Mouse (Mus musculus): ENCODE data around the gene Rasal2. TPM values are rescaled to one million over a fixed set of nuclear protein-coding genes. Genes with fewer than 3 reads are reported as not detected.
A peak's percentile ranks its signal among the peaks of the same experiment; 100 is the strongest.

Rasal2 gene
- polyA plus RNA-seq, 1 experiment from 2014 or later: 23.8 TPM

DNA sequence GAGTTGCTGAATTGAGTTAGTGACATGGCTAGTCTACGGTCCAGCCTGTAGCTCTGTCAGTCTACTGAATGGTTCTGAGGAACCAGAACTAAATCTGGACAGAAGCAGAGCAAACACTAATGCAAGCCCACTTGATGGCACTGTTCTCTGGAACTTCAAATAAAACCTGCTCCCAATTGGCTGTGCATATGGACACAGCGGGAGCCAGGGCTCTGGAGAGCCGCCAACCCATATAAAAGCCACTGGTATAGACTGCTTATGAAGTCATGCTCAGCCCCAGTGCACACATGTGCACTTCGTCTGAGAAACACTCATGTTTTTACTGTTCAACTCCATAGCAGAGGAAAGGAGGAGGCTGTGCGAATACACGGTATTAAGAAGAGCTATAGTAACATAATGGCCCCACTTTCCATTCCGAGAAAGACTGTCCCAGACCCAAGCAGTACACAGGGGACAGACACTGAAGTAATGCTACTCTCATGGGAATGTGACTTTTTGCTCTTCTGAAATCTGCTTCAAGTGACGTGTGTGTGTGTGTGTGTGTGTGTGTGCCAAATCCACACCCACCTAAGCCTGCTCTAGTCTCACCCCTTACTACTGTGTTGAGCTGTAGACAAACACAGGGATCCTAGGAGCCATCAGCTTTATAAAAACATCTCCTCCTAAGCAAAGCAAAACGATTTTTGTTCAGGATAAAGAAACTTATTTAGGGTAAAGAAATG lies 275.1 kb downstream of the Rasal2 start:
- no peaks in the 10 kb centered on the region for H3K9me3 ChIP-seq (ENCODE audit: control insufficient read depth, low read length)
- H3K27ac ChIP-seq (ENCODE audit: low read depth, low read length): no peak overlapping the region
- no peaks in the 10 kb centered on the region for H3K36me3 ChIP-seq (ENCODE audit: control insufficient read depth, insufficient read depth, low read length)
- H3K27me3 ChIP-seq (ENCODE audit: control insufficient read depth, insufficient read depth, low read length): no peaks in the 10 kb centered on the region
- no peak overlapping the region for H3K4me2 ChIP-seq
- ATAC-seq (ENCODE audit: low FRiP score) (no peak), DNase-seq (ENCODE audit: low spot score, missing footprints) (peak; percentile 79)
- H3K4me1 ChIP-seq (ENCODE audit: control insufficient read depth, insufficient read depth, low read length): no peaks in the 10 kb centered on the region
- no peak overlapping the region for H3K9ac ChIP-seq (ENCODE audit: low read length)
- H3K4me3 ChIP-seq (ENCODE audit: low read depth, low read length): no peak overlapping the region
- WGBS: 88% methylated on average over 9 of the region's 9 CpGs

DNA sequence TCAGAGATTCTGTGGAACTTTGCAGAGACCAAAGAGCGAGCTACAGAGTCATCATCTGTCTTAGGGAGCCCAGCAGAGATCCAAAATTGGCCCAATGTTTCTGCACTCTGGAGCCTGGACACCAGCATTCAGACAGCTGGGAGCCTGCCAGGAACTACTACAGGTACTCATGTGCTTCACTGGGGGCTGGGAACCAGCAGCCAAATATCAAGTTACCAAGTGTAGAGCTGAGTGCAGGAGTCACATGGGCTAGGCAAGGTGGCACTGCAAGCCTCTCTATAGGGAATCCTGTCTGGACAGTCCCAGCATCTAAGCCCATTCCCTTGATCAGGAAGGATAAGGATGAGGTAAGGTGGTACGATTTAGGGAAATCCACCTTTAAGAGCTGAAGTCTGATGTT lies 284.2 kb downstream of the Rasal2 start:
- Histone ChIP-seq H3K9me3 (ENCODE audit: control insufficient read depth, low read length) (no peaks in the 10 kb centered on the region), H3K36me3 (ENCODE audit: control insufficient read depth, insufficient read depth, low read length) (no peaks in the 10 kb centered on the region; the same call in 1 of the 2 replicates), H3K4me1 (ENCODE audit: control insufficient read depth, insufficient read depth, low read length) (no peaks in the 10 kb centered on the region), H3K4me2 (no peak overlapping the region), H3K9ac (ENCODE audit: low read length) (no peak overlapping the region), H3K27me3 (ENCODE audit: control insufficient read depth, insufficient read depth, low read length) (no peaks in the 10 kb centered on the region), H3K4me3 (ENCODE audit: low read depth, low read length) (no peak overlapping the region), H3K27ac (ENCODE audit: low read depth, low read length) (no peak overlapping the region)
- WGBS: 90% methylated on average over 2 of the region's 2 CpGs
- no peak for ATAC-seq (ENCODE audit: low FRiP score)
- peak; percentile 17 for DNase-seq (ENCODE audit: low spot score, missing footprints)

DNA sequence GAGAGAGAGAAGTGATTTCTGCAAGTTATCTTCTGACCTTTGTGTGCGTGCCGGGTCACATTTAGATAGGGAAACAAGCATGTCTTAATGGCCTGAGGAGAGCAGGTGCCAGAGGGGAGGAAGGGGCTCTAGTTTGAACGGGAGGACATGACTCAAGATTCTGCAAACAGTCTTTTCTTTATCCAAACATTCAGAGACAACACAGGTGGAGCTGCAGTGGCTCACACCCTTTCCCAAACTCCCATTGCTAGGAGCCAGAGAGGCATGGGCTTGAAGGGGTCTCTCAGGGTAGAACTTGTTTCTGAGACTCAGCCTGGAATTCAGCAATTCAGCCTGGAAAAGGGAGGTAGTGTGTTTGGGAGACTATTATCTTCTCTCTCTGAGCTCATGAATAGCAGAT lies 288.6 kb downstream of the Rasal2 start:
- WGBS: 85% methylated on average over 3 of the region's 3 CpGs
- Histone ChIP-seq H3K4me2 (no peak overlapping the region), H3K36me3 (ENCODE audit: control insufficient read depth, insufficient read depth, low read length) (no peaks in the 10 kb centered on the region), H3K9ac (ENCODE audit: low read length) (no peak overlapping the region), H3K4me1 (ENCODE audit: control insufficient read depth, insufficient read depth, low read length) (no peaks in the 10 kb centered on the region), H3K9me3 (ENCODE audit: control insufficient read depth, low read length) (no peaks in the 10 kb centered on the region), H3K4me3 (ENCODE audit: low read depth, low read length) (no peak overlapping the region), H3K27me3 (ENCODE audit: control insufficient read depth, insufficient read depth, low read length) (no peaks in the 10 kb centered on the region), H3K27ac (ENCODE audit: low read depth, low read length) (no peak overlapping the region)
- DNase-seq (ENCODE audit: low spot score, missing footprints): peak; percentile 57
- no peak for ATAC-seq (ENCODE audit: low FRiP score)

DNA sequence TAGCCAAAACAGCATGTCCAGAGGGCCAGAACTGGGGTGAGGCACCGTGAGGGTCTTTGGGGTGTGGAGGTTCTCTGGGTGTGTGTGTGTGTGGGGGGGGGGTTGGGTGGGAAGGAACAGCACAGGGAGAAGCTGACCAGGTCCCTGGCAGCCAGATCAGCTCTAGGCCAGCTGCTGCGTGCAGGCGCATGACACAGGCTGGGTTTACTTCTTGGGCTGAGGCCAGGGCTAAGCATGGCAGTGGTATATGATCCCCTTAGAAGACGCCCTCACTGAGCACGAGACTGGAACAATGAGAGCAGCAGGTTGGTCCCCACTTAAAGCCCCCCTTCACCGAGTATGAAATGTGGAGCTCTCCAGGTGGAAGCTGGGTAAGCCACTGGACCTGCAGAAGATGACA lies 293.2 kb downstream of the Rasal2 start:
- Histone ChIP-seq H3K4me2 (no peak overlapping the region), H3K36me3 (ENCODE audit: control insufficient read depth, insufficient read depth, low read length) (no peaks in the 10 kb centered on the region), H3K9me3 (ENCODE audit: control insufficient read depth, low read length) (no peaks in the 10 kb centered on the region), H3K9ac (ENCODE audit: low read length) (no peak overlapping the region), H3K27ac (ENCODE audit: low read depth, low read length) (no peak overlapping the region), H3K27me3 (ENCODE audit: control insufficient read depth, insufficient read depth, low read length) (no peaks in the 10 kb centered on the region), H3K4me3 (ENCODE audit: low read depth, low read length) (no peak overlapping the region), H3K4me1 (ENCODE audit: control insufficient read depth, insufficient read depth, low read length) (no peaks in the 10 kb centered on the region)
- no peak for ATAC-seq (ENCODE audit: low FRiP score)
- no peak for DNase-seq (ENCODE audit: low spot score, missing footprints)
- WGBS: 90% methylated on average over 6 of the region's 6 CpGs

DNA sequence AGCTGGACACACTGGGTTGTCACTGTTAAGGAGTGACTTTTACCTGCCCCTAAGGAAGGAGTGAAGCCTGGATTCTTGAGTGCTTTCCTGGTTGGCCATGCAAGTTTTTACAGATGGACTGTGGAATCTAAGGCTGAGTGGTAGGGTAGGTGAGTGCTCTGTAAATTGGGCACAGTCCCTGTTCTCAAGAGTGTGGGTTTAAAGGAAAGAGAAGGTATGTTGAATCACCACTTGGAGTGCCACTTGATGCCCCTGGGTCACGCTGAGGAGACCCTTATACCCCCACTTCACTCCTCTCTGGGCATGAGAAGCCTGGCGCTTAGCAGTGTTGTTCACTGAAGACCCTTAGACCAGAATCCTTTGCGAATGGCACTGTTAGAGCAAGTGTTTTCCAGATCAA lies 295.0 kb downstream of the Rasal2 start:
- Histone ChIP-seq H3K9me3 (ENCODE audit: control insufficient read depth, low read length) (no peaks in the 10 kb centered on the region), H3K4me1 (ENCODE audit: control insufficient read depth, insufficient read depth, low read length) (no peaks in the 10 kb centered on the region), H3K9ac (ENCODE audit: low read length) (no peak overlapping the region), H3K27me3 (ENCODE audit: control insufficient read depth, insufficient read depth, low read length) (no peaks in the 10 kb centered on the region), H3K4me3 (ENCODE audit: low read depth, low read length) (no peak overlapping the region), H3K27ac (ENCODE audit: low read depth, low read length) (no peak overlapping the region), H3K36me3 (ENCODE audit: control insufficient read depth, insufficient read depth, low read length) (no peaks in the 10 kb centered on the region), H3K4me2 (no peak overlapping the region)
- 94% methylated on average over 3 of the region's 3 CpGs for whole genome bisulfite sequencing
- ATAC-seq (ENCODE audit: low FRiP score) (no peak), DNase-seq (ENCODE audit: low spot score, missing footprints) (peak; percentile 61)

DNA sequence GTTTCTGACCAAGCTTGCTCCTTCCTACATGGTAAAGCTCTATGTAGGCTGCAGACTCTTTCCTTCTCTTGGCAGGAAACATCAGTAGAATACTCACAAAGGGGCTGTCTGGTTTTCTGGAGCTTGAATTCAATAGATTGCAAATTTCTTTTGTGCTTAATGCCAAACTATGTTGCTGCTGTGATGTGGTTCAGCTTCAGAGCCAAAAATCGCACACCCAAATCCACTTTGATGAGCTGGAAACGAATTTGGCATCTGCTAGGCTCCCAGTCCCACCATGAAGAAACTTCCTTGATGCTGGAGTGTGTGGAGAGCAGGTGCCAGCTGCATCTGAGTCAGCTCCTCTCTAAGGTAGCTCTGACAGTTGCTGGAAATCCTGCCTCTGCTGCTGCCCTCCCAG lies 297.9 kb downstream of the Rasal2 start:
- Histone ChIP-seq H3K36me3 (ENCODE audit: control insufficient read depth, insufficient read depth, low read length) (no peaks in the 10 kb centered on the region), H3K27me3 (ENCODE audit: control insufficient read depth, insufficient read depth, low read length) (no peaks in the 10 kb centered on the region), H3K9me3 (ENCODE audit: control insufficient read depth, low read length) (no peaks in the 10 kb centered on the region), H3K4me1 (ENCODE audit: control insufficient read depth, insufficient read depth, low read length) (no peaks in the 10 kb centered on the region), H3K9ac (ENCODE audit: low read length) (no peak overlapping the region), H3K4me3 (ENCODE audit: low read depth, low read length) (no peak overlapping the region), H3K27ac (ENCODE audit: low read depth, low read length) (no peak overlapping the region), H3K4me2 (no peak overlapping the region)
- WGBS: 82% methylated on average over 2 of the region's 2 CpGs
- no peak for DNase-seq (ENCODE audit: low spot score, missing footprints)
- no peak for ATAC-seq (ENCODE audit: low FRiP score)

DNA sequence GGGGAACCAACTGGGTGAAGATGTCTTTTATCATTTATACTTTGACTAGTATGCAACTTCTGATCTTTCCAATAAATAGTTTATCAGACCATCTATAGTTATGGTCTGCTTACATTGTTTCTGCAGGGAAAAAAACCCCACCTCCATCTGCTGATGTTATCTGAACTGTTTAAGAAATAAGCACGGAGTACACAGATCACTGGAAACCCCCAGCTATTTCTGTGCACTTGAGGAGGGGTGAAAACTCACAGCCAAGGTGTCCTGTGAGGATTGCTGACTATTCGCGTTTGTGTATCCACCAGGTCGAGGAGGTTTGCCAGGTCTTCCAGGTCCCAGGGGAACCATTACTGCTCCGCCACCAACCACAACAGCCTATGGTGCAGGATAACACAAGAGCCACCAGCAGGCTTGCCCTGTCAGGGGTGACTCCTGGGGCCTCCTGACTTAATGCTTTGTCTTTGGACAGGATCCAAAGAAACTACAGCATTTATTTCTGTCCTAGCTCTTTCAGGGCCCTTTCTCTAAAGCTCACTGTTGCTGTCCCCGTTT lies 302.0 kb downstream of the Rasal2 start:
- H3K9me3 ChIP-seq (ENCODE audit: control insufficient read depth, low read length): no peaks in the 10 kb centered on the region
- DNase-seq (ENCODE audit: low spot score, missing footprints) (no peak), ATAC-seq (ENCODE audit: low FRiP score) (no peak)
- no peak overlapping the region for H3K4me2 ChIP-seq
- no peaks in the 10 kb centered on the region for H3K27me3 ChIP-seq (ENCODE audit: control insufficient read depth, insufficient read depth, low read length)
- no peaks in the 10 kb centered on the region for H3K4me1 ChIP-seq (ENCODE audit: control insufficient read depth, insufficient read depth, low read length)
- no peak overlapping the region for H3K27ac ChIP-seq (ENCODE audit: low read depth, low read length)
- H3K4me3 ChIP-seq (ENCODE audit: low read depth, low read length): no peak overlapping the region
- H3K9ac ChIP-seq (ENCODE audit: low read length): no peak overlapping the region
- no peaks in the 10 kb centered on the region for H3K36me3 ChIP-seq (ENCODE audit: control insufficient read depth, insufficient read depth, low read length)
- WGBS: 90% methylated on average over 6 of the region's 6 CpGs

DNA sequence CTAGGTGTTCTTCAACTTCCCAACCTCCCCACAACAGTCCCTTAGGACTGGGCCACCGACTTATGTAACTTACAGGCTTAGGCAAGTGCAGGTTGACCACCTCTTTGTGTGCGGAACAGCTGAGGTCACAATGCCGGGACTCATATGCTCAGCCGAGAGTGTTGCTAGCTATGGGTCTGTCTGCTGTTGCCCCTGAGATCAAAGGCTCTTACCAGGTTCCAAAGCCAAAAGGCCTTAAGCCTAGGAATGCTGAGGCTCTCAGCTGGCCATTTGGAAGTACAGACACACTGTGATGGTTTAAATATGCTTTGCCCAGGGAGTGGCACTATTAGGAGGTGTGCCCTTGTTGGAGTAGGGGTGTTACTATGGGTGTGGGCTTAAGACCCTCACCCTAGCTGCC lies 303.8 kb downstream of the Rasal2 start, which contains the start of gene Tex35:
Gene Tex35 (minus strand): TSS at position 101 of the 400 bp plus-strand sequence.
- no peaks in the 10 kb centered on the region for H3K9me3 ChIP-seq (ENCODE audit: control insufficient read depth, low read length)
- 90% methylated on average over 4 of the region's 4 CpGs for WGBS
- no peak within 1 kb of the TSS for H3K27ac ChIP-seq (ENCODE audit: low read depth, low read length)
- H3K4me3 ChIP-seq (ENCODE audit: low read depth, low read length): no peak within 1 kb of the TSS
- H3K9ac ChIP-seq (ENCODE audit: low read length): no peak within 1 kb of the TSS
- ATAC-seq (ENCODE audit: low FRiP score): no peak
- DNase-seq (ENCODE audit: low spot score, missing footprints): peak; percentile 17
- no peaks in the 10 kb centered on the region for H3K27me3 ChIP-seq (ENCODE audit: control insufficient read depth, insufficient read depth, low read length)
- H3K4me1 ChIP-seq (ENCODE audit: control insufficient read depth, insufficient read depth, low read length): no peaks in the 10 kb centered on the region
- H3K4me2 ChIP-seq: no peak within 1 kb of the TSS
- H3K36me3 ChIP-seq (ENCODE audit: control insufficient read depth, insufficient read depth, low read length): no peaks in the 10 kb centered on the region

DNA sequence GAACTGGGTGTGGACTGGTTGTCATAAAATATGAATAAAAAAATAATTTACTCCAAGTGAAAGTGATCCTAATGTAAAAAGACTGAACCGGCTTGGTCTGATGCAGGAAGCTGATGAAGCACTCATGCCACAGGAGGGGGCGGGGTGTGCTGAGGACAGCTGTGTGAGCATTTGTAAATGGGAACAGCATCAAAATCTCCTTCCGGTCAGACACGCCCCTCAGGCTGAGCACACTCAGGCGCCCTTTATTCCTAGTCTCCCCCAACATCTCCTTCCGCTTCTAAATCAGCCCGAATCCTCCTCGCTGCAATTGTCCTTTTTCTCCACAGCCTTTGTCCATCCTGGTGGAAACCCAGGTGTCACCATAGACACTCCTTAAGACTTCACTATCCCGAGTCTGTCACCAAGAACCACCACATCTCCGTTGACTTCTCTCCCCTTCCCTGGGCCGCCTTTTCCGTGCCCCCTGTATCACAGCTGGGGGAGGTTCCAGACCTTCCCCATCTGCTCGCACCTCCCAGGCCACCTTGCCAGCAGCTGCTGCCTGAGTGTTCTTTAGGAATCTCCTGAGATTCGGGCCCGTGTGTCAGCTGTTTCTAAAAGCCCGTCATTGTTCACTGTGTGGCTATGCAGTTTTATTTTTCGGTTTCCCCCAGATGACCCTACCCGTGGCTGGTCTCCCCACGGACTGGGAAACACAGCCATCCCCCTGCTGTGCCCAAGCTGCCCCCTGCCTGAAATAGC lies 311.1 kb downstream of the Rasal2 start:
- WGBS: 17% methylated on average over 19 of the region's 19 CpGs
- H3K4me3 ChIP-seq (ENCODE audit: low read depth, low read length): peak overlapping the region; percentile 9; the same call in 1 of the 2 replicates
- peaks cover 7% of the 10 kb centered on the region for H3K4me1 ChIP-seq (ENCODE audit: control insufficient read depth, insufficient read depth, low read length)
- DNase-seq (ENCODE audit: low spot score, missing footprints): peak; percentile 89
- H3K9me3 ChIP-seq (ENCODE audit: control insufficient read depth, low read length): no peaks in the 10 kb centered on the region
- no peaks in the 10 kb centered on the region for H3K36me3 ChIP-seq (ENCODE audit: control insufficient read depth, insufficient read depth, low read length)
- H3K27ac ChIP-seq (ENCODE audit: low read depth, low read length): peak overlapping the region; percentile 62
- H3K9ac ChIP-seq (ENCODE audit: low read length): peak overlapping the region; percentile 28
- H3K4me2 ChIP-seq: peak overlapping the region; percentile 39
- ATAC-seq (ENCODE audit: low FRiP score): peak; percentile 93
- H3K27me3 ChIP-seq (ENCODE audit: control insufficient read depth, insufficient read depth, low read length): no peaks in the 10 kb centered on the region
